Mouse (Mus musculus): ENCODE results near the gene Aimp2.

Gene Aimp2

DNA sequence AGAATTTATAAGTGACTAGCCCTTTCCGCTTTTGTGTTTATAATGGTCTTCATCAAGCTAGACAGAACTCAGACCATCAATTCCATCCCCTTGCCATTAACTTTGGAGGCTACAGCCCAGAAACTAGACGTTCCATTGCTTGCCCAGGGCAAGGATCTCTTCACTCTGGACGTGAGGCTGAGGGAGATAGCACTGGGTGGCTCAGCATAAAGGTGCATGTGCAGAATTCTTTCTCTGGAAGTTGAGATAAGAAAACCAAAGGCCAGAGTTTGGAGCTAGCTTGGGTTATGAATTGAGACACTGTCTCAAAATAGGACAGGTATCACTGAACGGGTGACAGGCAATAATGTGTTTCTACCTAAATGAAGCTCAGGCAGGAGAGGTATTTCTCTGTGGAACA lies 5.8 kb downstream of the Aimp2 start:
- DNase-seq (ENCODE audit: inconsistent age in 2 of 2, low spot score in 1 of 2), result no peak

DNA sequence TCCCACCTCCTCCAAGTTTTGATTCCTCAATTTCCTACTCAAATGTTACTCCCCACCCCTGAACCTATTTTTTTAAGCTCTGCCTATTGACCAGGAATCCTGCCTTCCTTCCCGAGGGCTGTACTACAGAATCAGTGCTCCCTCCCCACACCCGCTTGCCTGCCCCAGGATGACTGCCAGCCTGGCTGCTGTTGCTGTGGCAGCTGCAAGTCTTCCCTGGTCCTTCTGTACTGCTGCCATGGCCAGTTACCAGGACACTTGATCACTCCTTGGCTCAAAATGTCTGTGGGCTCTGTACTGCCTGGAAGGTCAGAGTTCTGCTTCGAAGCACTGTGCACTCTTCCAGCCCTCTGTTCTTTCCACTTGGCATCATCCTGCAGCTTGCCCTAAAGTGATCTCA lies 7.5 kb downstream of the Aimp2 start:
- no peak for DNase-seq (ENCODE audit: inconsistent age in 2 of 2, low spot score in 1 of 2)

DNA sequence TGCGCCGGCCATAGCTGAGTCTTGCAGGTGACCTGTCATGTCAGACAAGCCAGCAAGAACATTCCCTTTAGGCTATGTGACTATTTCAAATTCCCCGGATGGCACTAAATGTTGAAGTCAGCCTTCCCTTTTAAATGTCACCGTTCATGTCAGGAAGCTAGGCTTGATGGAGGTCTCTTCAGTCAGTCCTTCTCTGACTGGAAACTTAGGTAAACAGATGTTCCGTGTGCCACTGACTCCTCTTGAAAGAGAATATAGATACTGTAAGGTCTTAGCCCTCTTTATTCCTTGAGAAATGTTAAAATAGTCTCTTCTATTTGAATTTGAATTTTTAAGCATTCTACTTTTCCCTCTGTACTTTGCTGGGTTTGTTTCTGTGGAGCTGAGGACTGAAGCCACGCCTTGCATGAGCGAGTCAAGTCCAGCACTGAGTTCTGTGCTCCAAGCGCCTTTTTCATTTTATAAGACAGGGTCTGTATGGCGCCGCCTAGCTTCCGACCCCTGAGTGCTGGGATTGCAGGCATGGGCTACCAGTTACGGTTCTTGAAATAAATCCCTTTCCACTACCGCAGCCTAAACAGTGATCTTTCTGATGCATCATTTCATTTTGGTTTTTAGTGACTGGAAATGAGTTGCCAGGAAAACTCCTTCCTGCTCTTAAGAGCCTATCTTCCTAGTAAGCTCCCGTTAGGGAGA lies 11.9 kb downstream of the Aimp2 start, which contains the start of gene Ankrd61:
Ankrd61 (minus strand) TSS at position 51 of the 696 bp plus-strand sequence.
- no peak for DNase-seq (ENCODE audit: inconsistent age in 2 of 2, low spot score in 1 of 2)

DNA sequence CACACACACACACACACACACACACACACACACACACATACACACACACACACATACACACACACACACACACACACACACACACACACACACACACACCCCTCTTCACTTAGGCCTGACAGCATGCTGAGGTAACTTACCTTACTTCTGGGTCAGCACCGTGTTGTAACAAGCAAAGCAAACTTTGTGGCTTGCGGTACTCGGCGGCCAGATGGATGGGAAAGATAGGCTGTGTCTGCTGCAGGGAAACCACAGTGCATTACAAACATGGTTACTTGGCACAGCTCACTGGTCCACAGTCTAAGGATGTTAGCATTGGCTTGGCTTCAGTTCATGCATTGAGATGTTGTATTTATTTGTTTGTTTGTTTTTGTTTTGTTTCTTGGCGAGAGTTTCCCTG lies 16.3 kb downstream of the Aimp2 start:
- DNase-seq (ENCODE audit: inconsistent age in 2 of 2, low spot score in 1 of 2), result no peak

DNA sequence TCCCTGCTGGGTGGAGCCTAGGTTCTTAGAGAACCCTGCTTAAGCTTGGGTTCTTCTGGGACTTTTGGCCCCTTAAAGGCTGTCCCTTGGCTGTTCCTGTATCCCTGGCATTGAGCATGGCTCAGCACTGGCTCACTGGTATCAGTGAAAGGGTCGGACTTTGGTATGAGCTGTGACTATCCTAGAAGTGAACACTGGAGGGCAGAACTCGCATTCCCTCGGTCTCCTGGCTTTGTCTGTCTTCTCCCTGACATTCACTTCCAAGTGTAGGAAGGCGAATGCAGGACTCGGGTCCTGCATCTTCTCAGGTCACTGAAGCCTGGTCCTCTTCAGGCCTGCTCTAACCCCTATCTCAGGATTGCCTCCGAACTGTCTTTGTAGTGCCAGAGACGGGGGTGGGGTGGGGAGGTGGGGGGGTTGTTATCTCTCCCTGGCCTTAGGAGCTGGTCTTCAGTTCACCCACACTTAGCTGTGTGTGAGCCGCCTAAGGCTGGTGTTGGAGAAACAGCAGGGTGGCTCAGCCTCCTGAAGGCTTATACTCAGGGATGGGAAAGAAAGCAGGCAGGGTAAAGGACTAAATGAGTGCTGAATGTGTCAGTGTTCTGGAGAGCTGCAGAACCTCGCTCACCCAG lies 17.3 kb downstream of the Aimp2 start:
- DNase-seq (ENCODE audit: inconsistent age in 2 of 2, low spot score in 1 of 2), result no peak

DNA sequence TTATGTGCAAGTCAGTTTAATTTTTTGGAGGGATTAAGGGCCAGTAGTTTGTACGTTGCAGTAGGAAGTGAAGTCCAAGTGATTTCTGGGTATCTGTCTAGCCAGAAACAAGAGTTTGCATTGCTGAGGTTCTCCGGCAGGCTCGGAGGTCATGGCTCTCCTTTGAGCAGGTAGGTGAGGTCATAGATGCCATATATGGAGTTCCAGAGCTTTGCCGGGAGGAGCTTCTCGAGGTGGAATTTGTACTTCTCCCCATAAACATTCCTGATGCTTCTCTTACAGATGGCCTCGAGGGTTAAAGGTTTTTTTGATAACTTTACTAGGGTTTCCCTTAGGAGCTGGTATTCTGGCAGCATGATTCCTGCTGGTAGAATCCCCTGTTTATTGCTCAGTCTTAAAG lies 18.9 kb downstream of the Aimp2 start:
- no peak for DNase-seq (ENCODE audit: inconsistent age in 2 of 2, low spot score in 1 of 2)

DNA sequence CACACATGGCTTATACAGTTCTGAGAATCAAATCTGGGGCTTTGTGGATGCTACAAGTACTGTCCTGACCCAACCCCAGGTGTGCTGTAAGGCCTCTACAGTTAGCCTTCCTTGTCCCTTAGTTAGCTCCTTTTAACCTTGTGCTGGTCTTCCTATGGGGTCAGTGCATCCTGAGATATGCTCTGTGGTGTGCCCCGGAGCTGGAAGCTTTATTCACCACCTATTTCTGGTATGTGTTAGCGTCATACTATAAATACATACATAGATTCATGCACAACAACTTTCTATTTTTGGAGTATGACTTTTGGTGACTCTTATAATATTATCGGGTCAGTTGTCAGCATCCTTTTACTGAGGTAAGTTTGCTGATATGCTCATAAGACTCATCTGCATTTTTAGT lies 24.4 kb downstream of the Aimp2 start:
- DNase-seq (ENCODE audit: inconsistent age in 2 of 2, low spot score in 1 of 2), result no peak

DNA sequence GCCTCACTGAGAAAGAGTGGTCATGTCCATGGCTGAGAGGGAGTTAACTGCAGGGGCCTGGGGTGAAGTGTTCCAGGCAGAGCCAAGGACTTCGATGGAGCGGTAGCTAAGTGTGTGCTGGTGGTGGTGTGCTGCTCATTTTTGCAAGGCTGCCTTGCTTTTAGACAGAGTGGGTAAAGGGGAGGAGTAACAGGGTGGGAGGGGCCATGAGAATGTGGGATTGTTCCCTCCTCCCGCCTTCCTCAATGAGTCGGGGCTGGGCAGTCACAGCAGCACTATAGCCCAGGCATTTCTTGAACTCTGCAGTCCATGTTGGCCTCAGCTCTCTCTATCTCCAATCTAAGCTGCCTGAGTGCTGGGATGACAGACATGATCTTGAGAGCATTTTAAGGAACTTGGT lies 35.1 kb downstream of the Aimp2 start:
- DNase-seq (ENCODE audit: inconsistent age in 2 of 2, low spot score in 1 of 2), result no peak

DNA sequence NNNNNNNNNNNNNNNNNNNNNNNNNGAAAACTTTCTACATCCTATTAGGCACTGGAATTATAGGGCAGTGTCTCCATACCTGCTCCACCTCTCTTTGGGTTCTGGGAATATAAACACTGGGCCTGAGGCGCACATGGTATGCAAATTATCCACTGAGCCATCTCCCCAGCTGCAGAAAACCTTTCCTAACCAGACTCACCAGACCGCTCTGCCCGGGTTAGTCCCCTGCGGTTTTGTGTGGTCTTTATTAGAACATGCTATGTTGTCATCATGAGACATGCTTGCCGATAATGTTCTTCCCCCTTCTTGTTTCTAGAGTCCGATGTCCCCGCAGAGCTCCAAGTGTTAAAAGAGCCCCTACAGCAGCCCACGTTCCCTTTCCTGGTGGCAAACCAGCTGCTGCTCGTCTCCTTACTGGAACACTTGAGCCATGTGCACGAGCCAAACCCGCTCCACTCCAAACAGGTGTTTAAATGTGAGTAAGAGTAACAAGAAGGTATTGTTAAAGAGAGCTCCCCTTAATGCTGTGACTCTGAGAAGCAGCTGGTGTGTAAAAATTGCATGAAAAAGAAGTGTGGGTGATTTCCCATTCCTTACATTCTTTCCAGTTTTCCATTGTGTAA lies 38.0 kb downstream of the Aimp2 start:
- no peak for DNase-seq (ENCODE audit: inconsistent age in 2 of 2, low spot score in 1 of 2)
